Mouse (Mus musculus) MN1 (cell line): ENCODE measurements at regions not wholly inside any gene's neighbourhood (a gene's known extent, or its start where the extent isn't known, plus 50 kb on each side); places are given as distances from the start of the nearest gene placed in this dataset.

Experiments
- DNase-seq: peaks from one replicate; pipeline ENCODE4 v3.0.0-alpha.2; 2016; ENCODE audit warnings: low spot score

- DNase-seq: no peak
Observed at GRCm38 (mm10) chr9:67698796-67699195, 60.4 kb upstream of the C2cd4b start.

GRCm38 (mm10) chr9:67699846-67700579, 59.2 kb upstream of the C2cd4b start:
- DNase-seq: no peak

DNA sequence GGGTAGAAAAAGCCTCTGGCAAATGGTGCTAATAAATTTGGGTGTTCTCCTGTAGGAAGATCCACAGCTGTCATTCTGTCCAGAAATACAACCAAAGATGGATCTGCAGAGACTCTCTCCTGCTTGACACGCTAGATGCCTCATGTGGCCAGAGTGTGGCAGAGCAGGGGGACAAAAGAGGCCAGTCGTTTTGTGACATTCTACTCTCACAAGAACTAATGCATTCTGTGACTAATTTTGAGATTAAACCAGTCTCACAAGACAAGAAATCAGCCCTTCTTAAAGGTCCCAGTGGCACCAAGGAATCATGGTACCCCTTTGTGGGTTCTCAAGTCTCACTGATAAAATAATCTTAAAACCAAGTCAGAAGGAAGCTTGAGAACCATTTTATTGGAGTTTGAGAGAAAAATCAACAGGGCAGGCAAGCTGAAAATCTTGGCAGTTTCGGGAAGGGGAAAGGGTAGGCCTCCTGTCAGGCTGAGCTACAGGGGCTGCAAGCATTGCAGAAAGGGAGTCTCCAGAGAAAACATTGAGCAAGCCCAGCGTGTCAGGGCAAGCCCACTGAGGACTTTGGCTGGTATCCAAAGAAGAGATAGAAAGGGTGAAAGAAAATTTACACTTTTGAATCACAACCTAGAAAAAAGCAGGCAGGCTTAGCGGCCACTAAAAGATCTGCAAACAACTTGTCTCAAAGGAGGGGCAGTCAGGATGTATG, 50.8 kb upstream of the C2cd4b start:
- DNase-seq: no peak
